In genomic region chr15:96641821-96642435, GRCm38 (mm10) we compare ENCODE assay signal across 8 mouse cellular contexts. TPM values are rescaled to one million over a fixed set of nuclear protein-coding genes. Genes with fewer than 3 reads are reported as not detected.
DNase-seq lines count a peak whose midpoint lies in the region; ATAC-seq and TF ChIP-seq lines count a peak whose summit lies in the region.

No protein-coding gene starts in this region.

- no peak for TF ChIP-seq POLR2A in thymus, adult 2 months (IDR thresholded peaks at IDR 0.05; ENCODE audit: control insufficient read depth, extremely low read depth, insufficient read depth, low read length, poor library complexity)
- no peak; the same call in 1 of the 2 replicates for TF ChIP-seq POLR2A in spleen, adult 2 months (IDR thresholded peaks at IDR 0.05; ENCODE audit: low read depth, low read length)

- H3K27ac ChIP-seq in thymus, adult 2 months (ENCODE audit: control insufficient read depth, insufficient read depth, low read length): peak overlapping the region; percentile 83
- H3K27ac ChIP-seq in spleen, adult 2 months (ENCODE audit: insufficient read depth, low read length): peak overlapping the region; percentile 97

- H3K4me1 ChIP-seq in thymus, adult 2 months (replicated peaks; ENCODE audit: control insufficient read depth, insufficient read depth, low read length): peaks cover 23% of the 10 kb centered on the region
- H3K4me1 ChIP-seq in spleen, adult 2 months (ENCODE audit: control insufficient read depth, insufficient read depth, insufficient read length): peaks cover 10% of the 10 kb centered on the region; the same call in 1 of the 2 replicates

- no peaks in the 10 kb centered on the region for H3K27me3 ChIP-seq in thymus, adult 2 months (ENCODE audit: control insufficient read depth, insufficient read depth, low read length)
- no peaks in the 10 kb centered on the region for H3K27me3 ChIP-seq in spleen, adult 2 months (ENCODE audit: control insufficient read depth, insufficient read depth, low read length)

- DNase-seq in thymus, adult 2 months: peak; percentile 55
- DNase-seq in thymus, postnatal 14 days: no peak
- DNase-seq in cerebellum, adult 9-10 months: peak; percentile 59
- DNase-seq in forelimb bud, embryonic 11.5 days (ENCODE audit: low read depth, low spot score): peak; percentile 45
- DNase-seq in kidney, postnatal 4 days: peak; percentile 35 to 45
- DNase-seq in spleen, adult 2 months (ENCODE audit: low read depth in 1 of 2, low spot score in 2 of 2): peak in 1 of 2 experiments; percentile 30
- no peak for DNase-seq in left cerebral cortex, adult 11 months (ENCODE audit: low spot score)

- ATAC-seq in megakaryocyte-erythroid progenitor cell, adult 5-6 weeks (replicated peaks; ENCODE audit: low FRiP score, low TSS enrichment, poor library complexity, severe bottlenecking): peak; percentile 19

- no peaks in the 10 kb centered on the region for H3K36me3 ChIP-seq in thymus, adult 2 months (ENCODE audit: control insufficient read depth, insufficient read depth, low read length)
- no peaks in the 10 kb centered on the region for H3K36me3 ChIP-seq in spleen, adult 2 months (ENCODE audit: control insufficient read depth, insufficient read depth, low read length)

- peak overlapping the region; percentile 70 for H3K4me3 ChIP-seq in thymus, adult 2 months (ENCODE audit: control insufficient read depth, insufficient read depth, low read length)
- H3K4me3 ChIP-seq in spleen, adult 2 months (ENCODE audit: extremely low read depth, insufficient read depth, insufficient read length): peak overlapping the region; percentile 75

- no peak for TF ChIP-seq CTCF in thymus, adult 2 months (IDR thresholded peaks at IDR 0.05; ENCODE audit: borderline replicate concordance, control insufficient read depth, extremely low read depth, insufficient read depth, low read length, poor library complexity)
- no peak for TF ChIP-seq CTCF in spleen, adult 2 months (IDR thresholded peaks at IDR 0.05; ENCODE audit: extremely low read depth, insufficient read depth, insufficient read length, insufficient replicate concordance)

- under 1% methylated on average over 31 of the region's 31 CpGs for WGBS in thymus, adult 2 months
- WGBS in spleen, adult 2 months: under 1% methylated on average over 31 of the region's 31 CpGs

RNA-seq across cellular contexts. Expression of gene Slc38a1, which starts 0.8 kb away (rescaled TPM):
- polyA plus RNA-seq in thymus, adult 2 months (2012; rRNA removed): 136 and 170 TPM in 2 replicates
- total RNA-seq in megakaryocyte-erythroid progenitor cell, adult 5-6 weeks (2014; fragmentation: Nextera tagmentation): 63.5 and 84.0 TPM in 2 replicates
- total RNA-seq in megakaryocyte-erythroid progenitor cell, adult 5-6 weeks (2017): 51.3 and 52.2 TPM in 2 replicates
- polyA plus RNA-seq in spleen, adult 2 months (2012; rRNA removed): 44.4 and 61.5 TPM in 2 replicates

RNA-seq across cellular contexts. Expression of gene Slc38a2, which starts 57.6 kb away (rescaled TPM):
- polyA plus RNA-seq in thymus, adult 2 months (2012; rRNA removed): 105 and 110 TPM in 2 replicates
- 86.7 and 86.9 TPM in 2 replicates for total RNA-seq in megakaryocyte-erythroid progenitor cell, adult 5-6 weeks (2014; fragmentation: Nextera tagmentation)
- 75.3 and 82.3 TPM in 2 replicates for total RNA-seq in megakaryocyte-erythroid progenitor cell, adult 5-6 weeks (2017)
- polyA plus RNA-seq in spleen, adult 2 months (2012; rRNA removed): 25.9 and 28.5 TPM in 2 replicates

Comparison
In these comparisons a context has a peak if more than half of its experiments do, and no peak if none do; other contexts are left out.
1. DNase-seq: peak in thymus, adult 2 months (single experiment), cerebellum, adult 9-10 months (single experiment), forelimb bud, embryonic 11.5 days (single experiment) and kidney, postnatal 4 days (2 of 2); none in thymus, postnatal 14 days (single experiment) and left cerebral cortex, adult 11 months (single experiment).